Mouse (Mus musculus) embryonic facial prominence, embryonic 14.5 days (tissue): Measurements from ENCODE around the gene Fras1. TPM values are rescaled to one million over a fixed set of nuclear protein-coding genes. Genes with fewer than 3 reads are reported as not detected.

Source experiments
- ATAC-seq: fragments of 200-750 bp; cut with Nextera tagmentation; 2 replicates; pipeline ENCODE4 v1.8.0; 2017; ENCODE audit warnings: low read depth, moderate number of reproducible peaks, moderate TSS enrichment
- DNase-seq: peaks from one replicate; pipeline ENCODE4 v3.0.0-alpha.2; 2015; ENCODE audit warnings: low spot score
- H3K27ac ChIP-seq: fragments of 300-500 bp; sonication (generic); replicated peaks from 2 replicates; pipeline ENCODE4 v1.5.1; 2014; ENCODE audit warnings: low read depth, mild to moderate bottlenecking, low read length, moderate library complexity
- H3K27me3 ChIP-seq: fragments of 300-500 bp; sonication (generic); replicated peaks from 2 replicates; pipeline ENCODE4 v1.6.1; 2014; ENCODE audit warnings: low read length; ENCODE audit not compliant: control insufficient read depth, insufficient read depth
- H3K36me3 ChIP-seq: fragments of 300-500 bp; sonication (generic); 2 replicates; pipeline ENCODE4 v1.6.1; 2014; ENCODE audit warnings: low read length, mixed read lengths; ENCODE audit not compliant: control insufficient read depth, insufficient read depth
- H3K4me1 ChIP-seq: fragments of 300-500 bp; sonication (generic); 2 replicates; pipeline ENCODE4 v1.6.1; 2014; ENCODE audit warnings: antibody characterized with exemption, low read length; ENCODE audit not compliant: control insufficient read depth, insufficient read depth
- H3K4me2 ChIP-seq: fragments of 300-500 bp; sonication (generic); 2 replicates; pipeline ENCODE4 v1.6.1; 2014; ENCODE audit warnings: low read depth, mild to moderate bottlenecking, low read length, moderate library complexity, mixed read lengths
- H3K4me3 ChIP-seq: fragments of 300-500 bp; sonication (generic); 2 replicates; pipeline ENCODE4 v1.5.1; 2014; ENCODE audit warnings: low read depth, mild to moderate bottlenecking, low read length
- H3K9ac ChIP-seq: fragments of 300-500 bp; sonication (generic); 2 replicates; pipeline ENCODE4 v1.6.1; 2014; ENCODE audit warnings: low read depth, mild to moderate bottlenecking, low read length, moderate library complexity, mixed read lengths
- H3K9me3 ChIP-seq: fragments of 300-500 bp; sonication (generic); 2 replicates; pipeline ENCODE4 v1.6.1; 2016; ENCODE audit warnings: low read length; ENCODE audit not compliant: control insufficient read depth
- WGBS: fragments of 180-500 bp; shearing (Covaris S2); extraction: QIAGEN DNeasy Blood & Tissue Kit; methylation state at CpG from one replicate; pipeline ENCODE4 v1.1.7; 2014; 5-methylcytosine and 5-hydroxymethylcytosine counted together
- polyA plus RNA-seq: library from polyadenylated mRNA; unstranded; fragments of >200 nt; fragmentation: Nextera tagmentation; extraction: Ambion mirVana; gene quantifications from 2 replicates; pipeline ENCODE4 v1.2.1, GENCODE M21; 2014

The Fras1 gene
- polyA plus RNA-seq, 1 experiment from 2014 or later: 19.2 TPM

- ATAC-seq (no peak), DNase-seq (no peak)
- 71% methylated on average over 2 of the region's 2 CpGs for WGBS
- Histone ChIP-seq H3K27ac (no peak overlapping the region), H3K4me2 (no peak overlapping the region), H3K9me3 (no peaks in the 10 kb centered on the region), H3K4me1 (0 out of 2 replicates have a peak, but pooled peaks cover 6% of the 10 kb centered on the region), H3K4me3 (no peak overlapping the region), H3K36me3 (peaks cover 8% of the 10 kb centered on the region; the same call in 1 of the 2 replicates), H3K9ac (no peak overlapping the region), H3K27me3 (no peaks in the 10 kb centered on the region)
Measured at GRCm38 (mm10) chr5:96620209-96620608, 246.5 kb downstream of the Fras1 start.

GRCm38 (mm10) chr5:96620618-96621017 lies 246.9 kb downstream of the Fras1 start:
- Histone ChIP-seq H3K4me3 (no peak overlapping the region), H3K27ac (no peak overlapping the region), H3K9me3 (no peaks in the 10 kb centered on the region), H3K4me2 (no peak overlapping the region), H3K9ac (no peak overlapping the region), H3K27me3 (no peaks in the 10 kb centered on the region), H3K4me1 (0 out of 2 replicates have a peak, but pooled peaks cover 6% of the 10 kb centered on the region), H3K36me3 (peaks cover 8% of the 10 kb centered on the region; the same call in 1 of the 2 replicates)
- 83% methylated on average over 5 of the region's 5 CpGs for WGBS
- DNase-seq: no peak
- ATAC-seq: no peak

- Histone ChIP-seq H3K36me3 (peaks cover 8% of the 10 kb centered on the region; the same call in 1 of the 2 replicates), H3K4me2 (no peak overlapping the region), H3K27ac (no peak overlapping the region), H3K9ac (no peak overlapping the region), H3K9me3 (no peaks in the 10 kb centered on the region), H3K4me3 (no peak overlapping the region), H3K4me1 (no peaks in the 10 kb centered on the region), H3K27me3 (no peaks in the 10 kb centered on the region)
- ATAC-seq (peak; percentile 71), DNase-seq (peak; percentile 78)
- WGBS: 53% methylated on average over 5 of the region's 5 CpGs
Measured at GRCm38 (mm10) chr5:96622604-96623352, 249.0 kb downstream of the Fras1 start.

- H3K9me3 ChIP-seq: no peaks in the 10 kb centered on the region
- no peak overlapping the region for H3K4me2 ChIP-seq
- H3K9ac ChIP-seq: no peak overlapping the region
- DNase-seq (peak; percentile 56), ATAC-seq (peak; percentile 85)
- no peaks in the 10 kb centered on the region for H3K36me3 ChIP-seq
- H3K4me3 ChIP-seq: no peak overlapping the region
- no peaks in the 10 kb centered on the region for H3K4me1 ChIP-seq
- H3K27me3 ChIP-seq: no peaks in the 10 kb centered on the region
- H3K27ac ChIP-seq: no peak overlapping the region
- WGBS: 60% methylated on average over 8 of the region's 8 CpGs
Measured at GRCm38 (mm10) chr5:96629851-96630250, 256.1 kb downstream of the Fras1 start.

- ATAC-seq (no peak), DNase-seq (no peak)
- Histone ChIP-seq H3K4me3 (no peak overlapping the region), H3K9me3 (no peaks in the 10 kb centered on the region), H3K27ac (no peak overlapping the region), H3K4me2 (no peak overlapping the region), H3K9ac (no peak overlapping the region), H3K27me3 (no peaks in the 10 kb centered on the region), H3K4me1 (no peaks in the 10 kb centered on the region), H3K36me3 (0 out of 2 replicates have a peak, but pooled peaks cover 3% of the 10 kb centered on the region)
- WGBS: 70% methylated on average over 17 of the region's 17 CpGs
Measured at GRCm38 (mm10) chr5:96635146-96635862, 261.5 kb downstream of the Fras1 start.

- no peaks in the 10 kb centered on the region for H3K4me1 ChIP-seq
- no peak for DNase-seq
- no peak for ATAC-seq
- H3K4me2 ChIP-seq: no peak overlapping the region
- 80% methylated on average over 5 of the region's 5 CpGs for WGBS
- no peak overlapping the region for H3K9ac ChIP-seq
- no peaks in the 10 kb centered on the region for H3K9me3 ChIP-seq
- no peaks in the 10 kb centered on the region for H3K27me3 ChIP-seq
- H3K4me3 ChIP-seq: no peak overlapping the region
- H3K36me3 ChIP-seq: 0 out of 2 replicates have a peak, but pooled peaks cover 3% of the 10 kb centered on the region
- no peak overlapping the region for H3K27ac ChIP-seq
Measured at GRCm38 (mm10) chr5:96635866-96636265, 262.1 kb downstream of the Fras1 start.

- H3K9me3 ChIP-seq: no peaks in the 10 kb centered on the region
- ATAC-seq (no peak), DNase-seq (no peak)
- no peaks in the 10 kb centered on the region for H3K27me3 ChIP-seq
- no peak overlapping the region for H3K4me2 ChIP-seq
- no peaks in the 10 kb centered on the region for H3K4me1 ChIP-seq
- H3K27ac ChIP-seq: no peak overlapping the region
- no peak overlapping the region for H3K9ac ChIP-seq
- H3K4me3 ChIP-seq: no peak overlapping the region
- WGBS: 84% methylated on average over 6 of the region's 6 CpGs
- H3K36me3 ChIP-seq: 0 out of 2 replicates have a peak, but pooled peaks cover 3% of the 10 kb centered on the region
Measured at GRCm38 (mm10) chr5:96639213-96639910, 265.6 kb downstream of the Fras1 start.

GRCm38 (mm10) chr5:96641297-96641696 lies 267.5 kb downstream of the Fras1 start:
- Histone ChIP-seq H3K9me3 (no peaks in the 10 kb centered on the region), H3K4me2 (no peak overlapping the region), H3K4me1 (no peaks in the 10 kb centered on the region), H3K36me3 (0 out of 2 replicates have a peak, but pooled peaks cover 3% of the 10 kb centered on the region), H3K4me3 (no peak overlapping the region), H3K27ac (no peak overlapping the region), H3K27me3 (no peaks in the 10 kb centered on the region), H3K9ac (no peak overlapping the region)
- WGBS: 84% methylated on average over 2 of the region's 2 CpGs
- ATAC-seq (no peak), DNase-seq (no peak)
